In genomic region chr2:168473496-168473895, GRCm38 (mm10) we compare ENCODE assay signal across 8 mouse cellular contexts.
DNase-seq lines count a peak whose midpoint lies in the region; ATAC-seq and TF ChIP-seq lines count a peak whose summit lies in the region.
"Had no signal": no experiment of that assay in that cellular context is flagged by ENCODE, and none has a peak within 500 bp of the region (broad histone marks: within the 10 kb centered on the region; RNA-seq: fewer than 3 reads in every experiment).

No protein-coding gene starts in this region.

- no peaks in the 10 kb centered on the region for H3K9me3 ChIP-seq in embryonic facial prominence, embryonic 14.5 days (ENCODE audit: control insufficient read depth, low read length)
- no peaks in the 10 kb centered on the region for H3K9me3 ChIP-seq in midbrain, embryonic 14.5 days (ENCODE audit: control insufficient read depth, low read length)
- H3K9me3 ChIP-seq: limb, embryonic 15.5 days had no signal

- peak overlapping the region; percentile 30; the same call in 1 of the 2 replicates for H3K9ac ChIP-seq in embryonic facial prominence, embryonic 14.5 days (ENCODE audit: low read depth, low read length)
- H3K9ac ChIP-seq in midbrain, embryonic 14.5 days (replicated peaks; ENCODE audit: low read length): no peak overlapping the region
- H3K9ac ChIP-seq: limb, embryonic 15.5 days had no signal

- 33% methylated on average over 9 of the region's 9 CpGs for WGBS in spleen, adult 2 months
- WGBS in embryonic facial prominence, embryonic 14.5 days: 53% methylated on average over 9 of the region's 9 CpGs
- 30% methylated on average over 9 of the region's 9 CpGs for WGBS in macrophage (ENCODE audit: missing documents)
- WGBS in midbrain, embryonic 14.5 days: 59% methylated on average over 9 of the region's 9 CpGs

- H3K4me2 ChIP-seq in embryonic facial prominence, embryonic 14.5 days (ENCODE audit: low read depth, low read length): no peak overlapping the region
- H3K4me2 ChIP-seq in midbrain, embryonic 14.5 days (ENCODE audit: low read length): no peak overlapping the region

- no peak for ATAC-seq in embryonic facial prominence, embryonic 14.5 days (ENCODE audit: low read depth)
- ATAC-seq in midbrain, embryonic 14.5 days (ENCODE audit: low FRiP score, low TSS enrichment): no peak

- TF ChIP-seq POLR2A in spleen, adult 2 months (IDR thresholded peaks at IDR 0.05; ENCODE audit: low read depth, low read length): no peak

- DNase-seq in spleen, adult 2 months (ENCODE audit: low read depth in 1 of 2, low spot score in 2 of 2): peak in 1 of 2 experiments; percentile 13
- DNase-seq in spleen, postnatal 4 days (ENCODE audit: low spot score in 2 of 2): no peak
- DNase-seq in embryonic facial prominence, embryonic 14.5 days (ENCODE audit: low spot score): no peak
- peak; percentile 56 for DNase-seq in thymus, postnatal 4 days
- DNase-seq in midbrain, embryonic 14.5 days: no peak
- DNase-seq in left cerebral cortex, postnatal 14 days (ENCODE audit: low spot score in 2 of 2): no peak

- H3K36me3 ChIP-seq in spleen, adult 2 months (ENCODE audit: control insufficient read depth, insufficient read depth, low read length): no peaks in the 10 kb centered on the region
- H3K36me3 ChIP-seq in embryonic facial prominence, embryonic 14.5 days (ENCODE audit: control insufficient read depth, insufficient read depth, low read length): no peaks in the 10 kb centered on the region
- H3K36me3 ChIP-seq in macrophage (ENCODE audit: inconsistent target): peaks cover 11% of the 10 kb centered on the region; the same call in 1 of the 2 replicates
- no peaks in the 10 kb centered on the region for H3K36me3 ChIP-seq in midbrain, embryonic 14.5 days (ENCODE audit: control insufficient read depth, insufficient read depth, low read length)
- H3K36me3 ChIP-seq: limb, embryonic 15.5 days had no signal

- H3K4me1 ChIP-seq in spleen, adult 2 months (ENCODE audit: control insufficient read depth, insufficient read depth, insufficient read length): peaks cover 5% of the 10 kb centered on the region; the same call in 1 of the 2 replicates
- peaks cover 12% of the 10 kb centered on the region for H3K4me1 ChIP-seq in embryonic facial prominence, embryonic 14.5 days (ENCODE audit: control insufficient read depth, insufficient read depth, low read length)
- H3K4me1 ChIP-seq in midbrain, embryonic 14.5 days (ENCODE audit: control insufficient read depth, insufficient read depth, low read length): 0 out of 2 replicates have a peak, but pooled peaks cover 2% of the 10 kb centered on the region

- no peaks in the 10 kb centered on the region for H3K79me2 ChIP-seq in macrophage (ENCODE audit: inconsistent target)

- intact Hi-C loops in left cerebral cortex, postnatal 14 days (cut with DNase I): no loop called here

- H3K27ac ChIP-seq in spleen, adult 2 months (ENCODE audit: insufficient read depth, low read length): peak overlapping the region; percentile 81
- no peak overlapping the region for H3K27ac ChIP-seq in embryonic facial prominence, embryonic 14.5 days (replicated peaks; ENCODE audit: low read depth, low read length)
- H3K27ac ChIP-seq in macrophage: no peak overlapping the region
- H3K27ac ChIP-seq in midbrain, embryonic 14.5 days (replicated peaks; ENCODE audit: low read depth, low read length): no peak overlapping the region
- H3K27ac ChIP-seq: limb, embryonic 15.5 days had no signal

- no peak for TF ChIP-seq CTCF in spleen, adult 2 months (IDR thresholded peaks at IDR 0.05; ENCODE audit: extremely low read depth, insufficient read depth, insufficient read length, insufficient replicate concordance)

- no peak overlapping the region for H3K4me3 ChIP-seq in spleen, adult 2 months (ENCODE audit: extremely low read depth, insufficient read depth, insufficient read length)
- H3K4me3 ChIP-seq in embryonic facial prominence, embryonic 14.5 days (ENCODE audit: low read depth, low read length): no peak overlapping the region
- 0 out of 2 replicates have a peak overlapping the region, but pooled peaks have one; percentile 45 for H3K4me3 ChIP-seq in macrophage (ENCODE audit: inconsistent target)
- H3K4me3 ChIP-seq in midbrain, embryonic 14.5 days (replicated peaks; ENCODE audit: low read depth, low read length): no peak overlapping the region

- H3K27me3 ChIP-seq in spleen, adult 2 months (ENCODE audit: control insufficient read depth, insufficient read depth, low read length): no peaks in the 10 kb centered on the region
- no peaks in the 10 kb centered on the region for H3K27me3 ChIP-seq in embryonic facial prominence, embryonic 14.5 days (replicated peaks; ENCODE audit: control insufficient read depth, insufficient read depth, low read length)
- H3K27me3 ChIP-seq in midbrain, embryonic 14.5 days (ENCODE audit: control insufficient read depth, insufficient read depth, low read length): no peaks in the 10 kb centered on the region
